23 mouse cellular contexts compared by ENCODE assay signal in the genomic region with DNA sequence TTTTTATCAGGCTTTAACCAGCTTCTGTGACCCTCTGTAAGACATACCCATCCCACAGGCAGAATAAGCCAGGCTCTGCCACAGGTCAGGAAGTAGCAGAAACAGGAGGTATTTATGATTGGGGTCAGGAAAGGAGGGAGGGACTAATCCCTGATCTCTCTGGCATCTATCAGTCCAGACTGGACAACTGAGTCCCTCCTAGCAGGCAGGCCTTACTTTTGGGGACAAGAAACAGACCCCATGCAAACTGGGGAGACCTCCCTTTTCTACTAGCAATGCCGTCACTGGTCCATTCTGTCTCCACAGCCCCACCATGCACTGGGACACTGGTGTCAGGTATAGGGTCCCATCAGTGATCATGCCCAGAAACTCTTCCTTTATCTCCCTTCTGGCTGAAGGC. TPM values are rescaled to one million over a fixed set of nuclear protein-coding genes. Genes with fewer than 3 reads are reported as not detected.
DNase-seq lines count a peak whose midpoint lies in the region; ATAC-seq lines count a peak whose summit lies in the region.
"Had no signal": no experiment of that assay in that cellular context is flagged by ENCODE, and none has a peak within 500 bp of the region (broad histone marks: within the 10 kb centered on the region; RNA-seq: fewer than 3 reads in every experiment).

No protein-coding gene starts in this region.

- H3K4me1 ChIP-seq in forebrain, embryonic 11.5 days (replicated peaks; ENCODE audit: control insufficient read depth, insufficient read depth, low read length), result no peaks in the 10 kb centered on the region
- no peaks in the 10 kb centered on the region for H3K4me1 ChIP-seq in forebrain, embryonic 10.5 days
- H3K4me1 ChIP-seq in neural tube, embryonic 13.5 days (replicated peaks), result peaks cover 31% of the 10 kb centered on the region
- H3K4me1 ChIP-seq in midbrain, embryonic 13.5 days (replicated peaks), result peaks cover 42% of the 10 kb centered on the region
- H3K4me1 ChIP-seq: megakaryocyte, embryonic 14.5 days had no signal

- no peak overlapping the region for H3K4me2 ChIP-seq in forebrain, embryonic 11.5 days (ENCODE audit: low read depth, low read length, severe bottlenecking)
- H3K4me2 ChIP-seq in neural tube, embryonic 13.5 days, result no peak overlapping the region
- H3K4me2 ChIP-seq in midbrain, embryonic 13.5 days (replicated peaks), result no peak overlapping the region

- no peaks in the 10 kb centered on the region for H3K9me3 ChIP-seq in forebrain, embryonic 11.5 days (ENCODE audit: control insufficient read depth, low read length)
- no peaks in the 10 kb centered on the region for H3K9me3 ChIP-seq in forebrain, embryonic 10.5 days
- H3K9me3 ChIP-seq in neural tube, embryonic 13.5 days, result no peaks in the 10 kb centered on the region
- H3K9me3 ChIP-seq in midbrain, embryonic 13.5 days, result no peaks in the 10 kb centered on the region
- H3K9me3 ChIP-seq: megakaryocyte, embryonic 14.5 days had no signal

- H3K27ac ChIP-seq in forebrain, embryonic 11.5 days (ENCODE audit: low read depth, low read length), result no peak overlapping the region
- H3K27ac ChIP-seq in forebrain, embryonic 10.5 days, result no peak overlapping the region
- H3K27ac ChIP-seq in neural tube, embryonic 13.5 days (replicated peaks), result peak overlapping the region; percentile 67
- H3K27ac ChIP-seq in midbrain, embryonic 13.5 days, result peak overlapping the region; percentile 79
- H3K27ac ChIP-seq: kidney, postnatal 0 days had no signal

- H3K27me3 ChIP-seq in forebrain, embryonic 11.5 days (ENCODE audit: control insufficient read depth, insufficient read depth, low read length), result no peaks in the 10 kb centered on the region
- H3K27me3 ChIP-seq in forebrain, embryonic 10.5 days (ENCODE audit: poor library complexity, severe bottlenecking), result no peaks in the 10 kb centered on the region
- H3K27me3 ChIP-seq in neural tube, embryonic 13.5 days, result no peaks in the 10 kb centered on the region
- no peaks in the 10 kb centered on the region for H3K27me3 ChIP-seq in midbrain, embryonic 13.5 days

- H3K36me3 ChIP-seq in forebrain, embryonic 11.5 days (ENCODE audit: control insufficient read depth, insufficient read depth, low read length), result no peaks in the 10 kb centered on the region
- H3K36me3 ChIP-seq in forebrain, embryonic 10.5 days (replicated peaks), result peaks cover 3% of the 10 kb centered on the region
- H3K36me3 ChIP-seq in neural tube, embryonic 13.5 days, result 0 out of 2 replicates have a peak, but pooled peaks cover 3% of the 10 kb centered on the region
- no peaks in the 10 kb centered on the region for H3K36me3 ChIP-seq in midbrain, embryonic 13.5 days

- no peak for ATAC-seq in forebrain, embryonic 11.5 days (replicated peaks; ENCODE audit: low FRiP score)
- ATAC-seq in neural tube, embryonic 13.5 days (ENCODE audit: low read depth), result no peak
- ATAC-seq in midbrain, embryonic 13.5 days, result no peak
- ATAC-seq: lung, postnatal 0 days had no signal

- H3K4me3 ChIP-seq in forebrain, embryonic 11.5 days (ENCODE audit: low read depth, low read length), result no peak overlapping the region
- H3K4me3 ChIP-seq in forebrain, embryonic 10.5 days, result no peak overlapping the region
- H3K4me3 ChIP-seq in neural tube, embryonic 13.5 days, result no peak overlapping the region
- no peak overlapping the region for H3K4me3 ChIP-seq in midbrain, embryonic 13.5 days (replicated peaks)
- H3K4me3 ChIP-seq: megakaryocyte, embryonic 14.5 days; myocyte had no signal

- 95% methylated on average over 1 of the region's 1 CpGs for WGBS in forebrain, embryonic 11.5 days
- 92% methylated on average over 1 of the region's 1 CpGs for WGBS in forebrain, embryonic 10.5 days
- 95% methylated on average over 1 of the region's 1 CpGs for WGBS in neural tube, embryonic 13.5 days
- WGBS in midbrain, embryonic 13.5 days, result 83% methylated on average over 1 of the region's 1 CpGs

- H3K9ac ChIP-seq in forebrain, embryonic 11.5 days (ENCODE audit: low read length), result no peak overlapping the region
- H3K9ac ChIP-seq in neural tube, embryonic 13.5 days, result no peak overlapping the region
- no peak overlapping the region; the same call in 1 of the 2 replicates for H3K9ac ChIP-seq in midbrain, embryonic 13.5 days (replicated peaks)

- peak; percentile 17 for DNase-seq in forebrain, embryonic 11.5 days (ENCODE audit: low spot score)
- no peak for DNase-seq in forebrain, embryonic 10.5 days (ENCODE audit: extremely low spot score, low spot score)
- DNase-seq in neural tube, embryonic 10.5 days (ENCODE audit: extremely low spot score, low spot score), result no peak
- DNase-seq in lung, postnatal 25 days (ENCODE audit: low spot score), result no peak
- no peak for DNase-seq in kidney, postnatal 25 days
- DNase-seq in spleen, postnatal 14 days (ENCODE audit: low spot score in 2 of 2), result no peak
- DNase-seq: adrenal gland, adult 2 months; cerebellum, adult 2 months; cerebellum, postnatal 36 days; gastrocnemius, postnatal 25 days; kidney, adult 11 months; left cerebral cortex, postnatal 4 days; liver; right cerebral cortex, adult 18-20 months; spleen, adult 18-20 months; thymus, adult 18-20 months; thymus, postnatal 4 days had no signal

RNA-seq across cellular contexts. Expression of a gene that starts 37.1 kb away (rescaled TPM):
- 40.9 and 43.0 TPM in 2 replicates for polyA plus RNA-seq in forebrain, embryonic 11.5 days (2014; fragmentation: Nextera tagmentation; extraction: Ambion mirVana)
- 23.3 and 27.9 TPM in 2 replicates for polyA plus RNA-seq in forebrain, embryonic 10.5 days (2016; fragmentation: Nextera tagmentation; extraction: Ambion mirVana)
- 47.8 and 48.8 TPM in 2 replicates for polyA plus RNA-seq in neural tube, embryonic 13.5 days (2015; fragmentation: Nextera tagmentation; extraction: Ambion mirVana)
- 74.5 and 77.1 TPM in 2 replicates for polyA plus RNA-seq in midbrain, embryonic 13.5 days (2015; fragmentation: Nextera tagmentation; extraction: Ambion mirVana)

Comparison
In these comparisons a context has a peak if more than half of its experiments do, and no peak if none do; other contexts are left out.
1. H3K27ac ChIP-seq: peak in neural tube, embryonic 13.5 days (single experiment) and midbrain, embryonic 13.5 days (single experiment); none in forebrain, embryonic 11.5 days (single experiment) and forebrain, embryonic 10.5 days (single experiment).